Mouse (Mus musculus): Measurements from ENCODE around the gene Tha1.

Gene Tha1

GRCm38 (mm10) chr11:117872861-117873608 lies at the start of gene Tha1:
Gene Tha1 (minus strand): TSS chr11:117873481.
- DNase-seq: peak; percentile 88 to 92

GRCm38 (mm10) chr11:117919211-117919610 lies 45.9 kb upstream of the Tha1 start:
- DNase-seq: no peak

- DNase-seq: no peak
These were observed 45.3 kb upstream of the Tha1 start for GRCm38 (mm10) chr11:117918541-117918940.

GRCm38 (mm10) chr11:117915837-117916236 lies 42.6 kb upstream of the Tha1 start:
- no peak for DNase-seq

GRCm38 (mm10) chr11:117915341-117915740 lies 42.1 kb upstream of the Tha1 start:
- DNase-seq: no peak

- no peak for DNase-seq
These were observed 41.2 kb upstream of the Tha1 start for GRCm38 (mm10) chr11:117914531-117914930.

GRCm38 (mm10) chr11:117912684-117913352 lies 39.5 kb upstream of the Tha1 start:
- peak; percentile 48 to 62 for DNase-seq

- no peak for DNase-seq
These were observed 36.1 kb upstream of the Tha1 start for GRCm38 (mm10) chr11:117909337-117909736.

- no peak for DNase-seq
These were observed 31.2 kb upstream of the Tha1 start for GRCm38 (mm10) chr11:117904442-117904841.

- DNase-seq: no peak
These were observed 29.0 kb upstream of the Tha1 start for GRCm38 (mm10) chr11:117902282-117902681.

- no peak for DNase-seq
These were observed 23.3 kb upstream of the Tha1 start for GRCm38 (mm10) chr11:117896533-117896932.

- DNase-seq: no peak
These were observed 21.4 kb upstream of the Tha1 start for GRCm38 (mm10) chr11:117894676-117895075.

- DNase-seq: no peak
These were observed 18.9 kb upstream of the Tha1 start for GRCm38 (mm10) chr11:117892199-117892598.

GRCm38 (mm10) chr11:117891581-117892175 lies 18.4 kb upstream of the Tha1 start:
- DNase-seq: no peak

GRCm38 (mm10) chr11:117890519-117891282 lies 17.4 kb upstream of the Tha1 start:
- DNase-seq: no peak

- DNase-seq: no peak
These were observed 16.6 kb upstream of the Tha1 start for GRCm38 (mm10) chr11:117889887-117890340.

GRCm38 (mm10) chr11:117888853-117889822 lies 15.9 kb upstream of the Tha1 start:
- DNase-seq: no peak

GRCm38 (mm10) chr11:117888168-117888852 lies 15.0 kb upstream of the Tha1 start:
- DNase-seq: no peak

GRCm38 (mm10) chr11:117886000-117886399 lies 12.7 kb upstream of the Tha1 start:
- no peak for DNase-seq

- no peak for DNase-seq
These were observed 8.9 kb upstream of the Tha1 start for GRCm38 (mm10) chr11:117882208-117882607.

- no peak for DNase-seq
These were observed 8.5 kb upstream of the Tha1 start for GRCm38 (mm10) chr11:117881787-117882186.

Measured in cerebellum, adult 18-20 months (tissue).